Mouse (Mus musculus): ENCODE measurements around the gene Xrcc2. TPM values are rescaled to one million over a fixed set of nuclear protein-coding genes. Genes with fewer than 3 reads are reported as not detected.

Xrcc2 gene
- 13.3 and 17.8 TPM in 2 replicates for polyA plus RNA-seq (2012; rRNA removed)

DNA sequence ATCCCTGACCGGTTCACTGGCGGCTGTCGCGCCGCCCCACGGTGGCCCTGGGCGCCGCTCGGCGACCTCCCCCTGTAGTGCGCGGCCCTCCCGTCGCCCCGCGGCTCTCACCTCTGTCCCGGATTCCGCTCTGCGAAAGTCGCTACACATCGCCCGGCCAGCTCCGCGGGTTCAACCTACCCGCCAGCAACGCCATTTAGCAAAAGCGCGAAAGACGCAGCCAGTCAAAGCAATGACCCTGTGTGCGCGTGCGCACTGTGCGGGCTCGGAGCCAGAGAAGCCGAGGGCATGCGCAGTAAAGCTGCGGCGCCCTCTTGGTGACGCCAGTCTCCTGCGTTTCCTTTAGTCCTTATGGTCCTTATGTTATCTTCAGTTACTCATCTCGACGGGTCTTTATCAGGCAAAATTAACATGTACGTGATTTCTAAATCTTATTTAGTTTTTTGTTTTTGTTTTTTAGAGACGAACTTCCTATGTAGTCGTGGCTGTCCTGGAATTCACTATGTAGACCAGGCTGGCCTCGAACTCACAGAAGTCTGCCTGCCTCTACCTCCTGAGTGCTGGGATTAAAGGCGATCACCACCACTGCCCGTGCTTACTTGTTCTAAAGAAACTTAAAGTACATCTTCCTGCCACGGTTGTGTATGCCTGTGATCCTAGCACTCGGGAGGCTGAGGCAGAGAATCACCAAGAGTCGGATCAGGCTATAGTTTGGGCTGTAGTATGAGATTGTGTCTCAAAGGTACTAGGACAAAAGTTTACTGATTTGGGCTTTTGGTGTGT lies at the start of gene Xrcc2:
Gene Xrcc2 (minus strand): TSS at position 259 of the 783 bp plus-strand sequence.

Other genes with a start within 250 kb of the Xrcc2 start
- 29.6 and 34.0 TPM in 2 replicates for gene Kmt2c, start 207.0 kb downstream of the Xrcc2 start, polyA plus RNA-seq (2012; rRNA removed)
- not detected in 2 replicates for gene Cct8l1, start 189.8 kb downstream of the Xrcc2 start, polyA plus RNA-seq (2012; rRNA removed)
- gene Actr3b, start 54.2 kb upstream of the Xrcc2 start, polyA plus RNA-seq (2012; rRNA removed), result 4.6 and 5.7 TPM in 2 replicates
- not detected in 2 replicates for gene Gm21663, start 236.6 kb upstream of the Xrcc2 start, polyA plus RNA-seq (2012; rRNA removed)
- not detected in 2 replicates for gene Gm21671, start 248.6 kb upstream of the Xrcc2 start, polyA plus RNA-seq (2012; rRNA removed)